Mouse (Mus musculus) midbrain, embryonic 11.5 days (tissue): ENCODE results near the gene Plrg1. TPM values are rescaled to one million over a fixed set of nuclear protein-coding genes. Genes with fewer than 3 reads are reported as not detected.
A peak's percentile ranks its signal among the peaks of the same experiment; 100 is the strongest.

Experiments used
- ATAC-seq: fragments of 200-750 bp; cut with Nextera tagmentation; 2 replicates; pipeline ENCODE4 v1.8.0; 2017; ENCODE audit warnings: moderate TSS enrichment, moderate library complexity; ENCODE audit not compliant: low FRiP score
- DNase-seq: peaks from one replicate; pipeline ENCODE4 v3.0.0; 2015; ENCODE audit warnings: low spot score; ENCODE audit errors: missing footprints
- H3K27ac ChIP-seq: fragments of 300-500 bp; sonication (generic); 2 replicates; pipeline ENCODE4 v1.5.1; 2014; ENCODE audit warnings: low read depth, low read length
- H3K27me3 ChIP-seq: fragments of 300-500 bp; sonication (generic); 2 replicates; pipeline ENCODE4 v1.6.1; 2014; ENCODE audit warnings: mild to moderate bottlenecking, low read length, moderate library complexity, mixed read lengths; ENCODE audit not compliant: control insufficient read depth, insufficient read depth
- H3K36me3 ChIP-seq: fragments of 300-500 bp; sonication (generic); 2 replicates; pipeline ENCODE4 v1.6.1; 2014; ENCODE audit warnings: mild to moderate bottlenecking, low read length, moderate library complexity, mixed read lengths; ENCODE audit not compliant: control insufficient read depth, insufficient read depth
- H3K4me1 ChIP-seq: fragments of 300-500 bp; sonication (generic); 2 replicates; pipeline ENCODE4 v1.6.1; 2014; ENCODE audit warnings: low read length; ENCODE audit not compliant: control insufficient read depth, insufficient read depth
- H3K4me2 ChIP-seq: fragments of 300-500 bp; sonication (generic); 2 replicates; pipeline ENCODE4 v1.6.1; 2014; ENCODE audit warnings: mild to moderate bottlenecking, moderate library complexity
- H3K4me3 ChIP-seq: fragments of 300-500 bp; sonication (generic); 2 replicates; pipeline ENCODE4 v1.5.1; 2014; ENCODE audit warnings: low read depth, low read length
- H3K9ac ChIP-seq: fragments of 300-500 bp; sonication (generic); 2 replicates; pipeline ENCODE4 v1.6.1; 2014; ENCODE audit warnings: low read length
- H3K9me3 ChIP-seq: fragments of 300-500 bp; sonication (generic); 2 replicates; pipeline ENCODE4 v1.6.1; 2016; ENCODE audit warnings: low read length; ENCODE audit not compliant: control insufficient read depth
- WGBS: fragments of 180-500 bp; shearing (Covaris S2); extraction: QIAGEN DNeasy Blood & Tissue Kit; methylation state at CpG from one replicate; pipeline ENCODE4 v1.1.7; 2014; 5-methylcytosine and 5-hydroxymethylcytosine counted together
- polyA plus RNA-seq: library from polyadenylated mRNA; unstranded; fragments of >200 nt; fragmentation: Nextera tagmentation; extraction: Ambion mirVana; gene quantifications from 2 replicates; pipeline ENCODE4 v1.2.1, GENCODE M21; 2014

Plrg1 gene
- polyA plus RNA-seq, 1 experiment from 2014 or later, result 142 TPM

GRCm38 (mm10) chr3:83067920-83068319, 12.6 kb downstream of the Plrg1 start:
- Histone ChIP-seq H3K4me1 (no peaks in the 10 kb centered on the region), H3K9ac (no peak overlapping the region), H3K27ac (no peak overlapping the region), H3K4me2 (no peak overlapping the region), H3K36me3 (peaks cover 26% of the 10 kb centered on the region; the same call in 1 of the 2 replicates), H3K9me3 (no peaks in the 10 kb centered on the region), H3K27me3 (no peaks in the 10 kb centered on the region), H3K4me3 (no peak overlapping the region)
- ATAC-seq (no peak), DNase-seq (no peak)
- WGBS, result 94% methylated on average over 9 of the region's 9 CpGs

GRCm38 (mm10) chr3:83068869-83069268, 13.5 kb downstream of the Plrg1 start:
- no peaks in the 10 kb centered on the region for H3K9me3 ChIP-seq
- H3K4me1 ChIP-seq, result no peaks in the 10 kb centered on the region
- no peak for DNase-seq
- ATAC-seq, result no peak
- WGBS, result 95% methylated on average over 13 of the region's 13 CpGs
- no peak overlapping the region for H3K4me3 ChIP-seq
- H3K27me3 ChIP-seq, result no peaks in the 10 kb centered on the region
- H3K36me3 ChIP-seq, result peaks cover 26% of the 10 kb centered on the region; the same call in 1 of the 2 replicates
- no peak overlapping the region for H3K9ac ChIP-seq
- H3K27ac ChIP-seq, result no peak overlapping the region
- H3K4me2 ChIP-seq, result no peak overlapping the region

GRCm38 (mm10) chr3:83070231-83070630, 14.9 kb downstream of the Plrg1 start:
- no peaks in the 10 kb centered on the region for H3K27me3 ChIP-seq
- H3K9ac ChIP-seq, result no peak overlapping the region
- no peak overlapping the region for H3K4me2 ChIP-seq
- no peak overlapping the region for H3K4me3 ChIP-seq
- no peak overlapping the region for H3K27ac ChIP-seq
- ATAC-seq (no peak), DNase-seq (no peak)
- WGBS, result 91% methylated on average over 4 of the region's 4 CpGs
- no peaks in the 10 kb centered on the region for H3K4me1 ChIP-seq
- H3K9me3 ChIP-seq, result no peaks in the 10 kb centered on the region
- peaks cover 26% of the 10 kb centered on the region; the same call in 1 of the 2 replicates for H3K36me3 ChIP-seq

- ATAC-seq, result peak; percentile 17; the same call in 1 of the 2 replicates
- no peaks in the 10 kb centered on the region for H3K4me1 ChIP-seq
- no peak overlapping the region for H3K4me3 ChIP-seq
- no peak overlapping the region for H3K9ac ChIP-seq
- H3K9me3 ChIP-seq, result no peaks in the 10 kb centered on the region
- no peak overlapping the region for H3K27ac ChIP-seq
- peaks cover 4% of the 10 kb centered on the region; the same call in 1 of the 2 replicates for H3K36me3 ChIP-seq
- no peaks in the 10 kb centered on the region for H3K27me3 ChIP-seq
- DNase-seq, result no peak
- H3K4me2 ChIP-seq, result no peak overlapping the region
- WGBS, result 38% methylated on average over 3 of the region's 3 CpGs
Measured at GRCm38 (mm10) chr3:83076563-83076962, 21.2 kb downstream of the Plrg1 start.

- DNase-seq (peak; percentile 96), ATAC-seq (peak; percentile 65)
- H3K4me3 ChIP-seq, result peak overlapping the region; percentile 6; the same call in 1 of the 2 replicates
- 11% methylated on average over 11 of the region's 11 CpGs for WGBS
- H3K9me3 ChIP-seq, result no peaks in the 10 kb centered on the region
- H3K4me2 ChIP-seq, result peak overlapping the region; percentile 43
- H3K27me3 ChIP-seq, result no peaks in the 10 kb centered on the region
- no peaks in the 10 kb centered on the region for H3K36me3 ChIP-seq
- no peaks in the 10 kb centered on the region for H3K4me1 ChIP-seq
- 0 out of 2 replicates have a peak overlapping the region, but pooled peaks have one; percentile 20 for H3K9ac ChIP-seq
- H3K27ac ChIP-seq, result no peak overlapping the region
Measured at GRCm38 (mm10) chr3:83080567-83081055, 25.3 kb downstream of the Plrg1 start.

GRCm38 (mm10) chr3:83097586-83097985, 42.3 kb downstream of the Plrg1 start:
- H3K27ac ChIP-seq, result peak overlapping the region; percentile 48; the same call in 1 of the 2 replicates
- no peak for ATAC-seq
- 28% methylated on average over 6 of the region's 6 CpGs for WGBS

GRCm38 (mm10) chr3:83098546-83099034, 43.3 kb downstream of the Plrg1 start:
- Histone ChIP-seq H3K4me2 (peak overlapping the region; percentile 50), H3K9me3 (no peaks in the 10 kb centered on the region), H3K4me1 (peaks cover 17% of the 10 kb centered on the region), H3K36me3 (no peaks in the 10 kb centered on the region), H3K27me3 (no peaks in the 10 kb centered on the region), H3K9ac (peak overlapping the region; percentile 57), H3K27ac (peak overlapping the region; percentile 76), H3K4me3 (peak overlapping the region; percentile 21; the same call in 1 of the 2 replicates)
- 2% methylated on average over 14 of the region's 14 CpGs for WGBS
- ATAC-seq (peak; percentile 91), DNase-seq (peak; percentile 94)

More at GRCm38 (mm10) chr3:83097586-83097985, 42.3 kb downstream of the Plrg1 start:
- Histone ChIP-seq H3K27me3 (no peaks in the 10 kb centered on the region), H3K9ac (no peak overlapping the region), H3K4me1 (peaks cover 17% of the 10 kb centered on the region), H3K36me3 (no peaks in the 10 kb centered on the region), H3K9me3 (no peaks in the 10 kb centered on the region), H3K4me2 (peak overlapping the region; percentile 20; the same call in 1 of the 2 replicates), H3K4me3 (no peak overlapping the region)
- peak; percentile 86 for DNase-seq

GRCm38 (mm10) chr3:83099139-83099538, 43.8 kb downstream of the Plrg1 start:
- H3K36me3 ChIP-seq, result no peaks in the 10 kb centered on the region
- 70% methylated on average over 1 of the region's 1 CpGs for WGBS
- peak overlapping the region; percentile 57; the same call in 1 of the 2 replicates for H3K9ac ChIP-seq
- H3K4me3 ChIP-seq, result no peak overlapping the region
- peak overlapping the region; percentile 50 for H3K4me2 ChIP-seq
- H3K4me1 ChIP-seq, result peaks cover 17% of the 10 kb centered on the region
- DNase-seq, result no peak
- H3K9me3 ChIP-seq, result no peaks in the 10 kb centered on the region
- peak overlapping the region; percentile 76 for H3K27ac ChIP-seq
- H3K27me3 ChIP-seq, result no peaks in the 10 kb centered on the region
- ATAC-seq, result 0 out of 2 replicates have a peak, but pooled peaks have one; percentile 3

- no peak overlapping the region for H3K4me3 ChIP-seq
- no peak overlapping the region for H3K4me2 ChIP-seq
- H3K27ac ChIP-seq, result no peak overlapping the region
- no peaks in the 10 kb centered on the region for H3K9me3 ChIP-seq
- no peaks in the 10 kb centered on the region for H3K36me3 ChIP-seq
- 67% methylated on average over 6 of the region's 6 CpGs for WGBS
- H3K27me3 ChIP-seq, result no peaks in the 10 kb centered on the region
- ATAC-seq, result peak; percentile 47; the same call in 1 of the 2 replicates
- peak; percentile 89 for DNase-seq
- H3K4me1 ChIP-seq, result peaks cover 17% of the 10 kb centered on the region
- no peak overlapping the region for H3K9ac ChIP-seq
Measured at GRCm38 (mm10) chr3:83099651-83100050, 44.3 kb downstream of the Plrg1 start.
